Mouse (Mus musculus) lung, postnatal 0 days (tissue): ENCODE data around the gene Jmjd1c.

Experiments used
- CTCF ChIP-seq: IDR thresholded peaks from 2 replicates; pipeline ENCODE4 v1.5.1; 2016; ENCODE audit warnings: antibody characterized with exemption, mild to moderate bottlenecking
- EP300 ChIP-seq: IDR thresholded peaks from 2 replicates; pipeline ENCODE4 v1.6.1; 2016; ENCODE audit warnings: antibody characterized with exemption, mild to moderate bottlenecking, control low read depth

GRCm38 (mm10) chr10:67154647-67155046 lies 58.7 kb downstream of the Jmjd1c start:
- TF ChIP-seq CTCF (no peak), EP300 (no peak)
